Mouse (Mus musculus): ENCODE results near the gene Chrm3. TPM values are rescaled to one million over a fixed set of nuclear protein-coding genes. Genes with fewer than 3 reads are reported as not detected.

Chrm3 gene
- polyA plus RNA-seq, 1 experiment = 1.8 TPM

DNA sequence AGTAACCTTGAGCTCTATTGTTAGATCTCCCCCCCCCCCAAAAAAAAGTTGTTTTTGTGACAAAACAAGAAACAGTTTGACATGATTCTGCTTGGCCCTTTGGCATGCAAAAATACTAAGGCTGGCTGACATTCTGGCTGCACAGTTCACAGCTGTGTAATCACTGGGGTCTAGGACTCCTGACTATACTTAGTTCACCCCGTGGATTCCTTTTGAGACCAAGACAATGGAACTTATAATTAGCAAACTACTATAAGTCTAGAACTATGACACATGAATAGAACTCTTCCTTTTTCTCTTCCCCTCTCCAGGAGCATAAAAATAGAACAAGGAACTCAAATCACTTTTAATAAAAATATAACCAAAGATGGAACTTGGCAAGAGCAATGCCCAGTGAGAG is 251.1 kb downstream of the Chrm3 start:
- 20% methylated on average over 1 of the region's 1 CpGs for WGBS
- Histone ChIP-seq H3K4me1 (ENCODE audit: control insufficient read depth, insufficient read depth, low read length) (no peaks in the 10 kb centered on the region; the same call in 1 of the 2 replicates), H3K4me3 (replicated peaks; ENCODE audit: extremely low read depth, low read depth, low read length) (no peak overlapping the region)
- TF ChIP-seq POLR2A (IDR thresholded peaks at IDR 0.05; ENCODE audit: borderline replicate concordance, extremely low read depth, low read depth, low read length) (no peak), CTCF (IDR thresholded peaks at IDR 0.05; ENCODE audit: insufficient read depth, low read length) (no peak)
- DNase-seq = no peak

DNA sequence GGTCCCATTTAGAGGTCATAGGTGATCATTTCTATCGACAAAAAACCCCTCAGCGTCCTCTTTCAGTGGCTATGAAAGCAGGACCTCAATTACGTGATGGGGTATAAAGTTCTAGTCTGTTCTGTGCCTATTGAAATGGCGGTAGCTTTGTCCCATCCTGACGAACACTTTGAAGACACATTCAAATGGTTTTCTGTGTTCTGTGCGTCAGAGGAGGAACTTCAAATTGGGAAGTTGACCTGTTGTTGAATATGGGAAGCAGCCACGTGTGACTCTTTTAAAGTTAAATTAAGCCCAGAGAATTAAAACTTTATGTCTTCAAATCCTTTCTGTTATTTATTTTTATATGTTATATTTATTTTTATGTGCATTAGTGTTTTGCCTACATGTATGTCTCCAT is 253.3 kb downstream of the Chrm3 start:
- Histone ChIP-seq H3K4me1 (ENCODE audit: control insufficient read depth, insufficient read depth, low read length) (no peaks in the 10 kb centered on the region; the same call in 1 of the 2 replicates), H3K4me3 (replicated peaks; ENCODE audit: extremely low read depth, low read depth, low read length) (no peak overlapping the region)
- WGBS = 74% methylated on average over 7 of the region's 7 CpGs
- no peak for DNase-seq
- TF ChIP-seq CTCF (IDR thresholded peaks at IDR 0.05; ENCODE audit: insufficient read depth, low read length) (no peak), POLR2A (IDR thresholded peaks at IDR 0.05; ENCODE audit: borderline replicate concordance, extremely low read depth, low read depth, low read length) (no peak)

DNA sequence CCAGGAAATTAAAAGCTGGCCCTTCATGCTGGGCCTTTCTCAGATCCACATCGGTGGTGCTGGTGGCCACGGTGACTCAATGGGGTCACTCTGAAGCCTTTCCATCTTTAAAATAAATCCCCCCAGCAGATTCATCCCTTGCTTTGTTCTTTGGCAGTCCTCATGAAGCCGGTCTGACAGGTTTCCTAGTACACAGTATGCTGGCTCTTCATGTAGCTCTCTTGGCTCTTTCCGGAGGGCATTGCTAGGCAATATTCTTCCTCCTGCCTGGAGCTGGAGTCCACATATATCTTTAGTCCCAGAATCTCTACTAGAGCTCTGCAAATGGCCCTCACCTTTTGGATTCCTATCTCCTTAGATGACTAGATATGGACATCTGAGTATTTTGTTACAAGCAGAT is 269.9 kb downstream of the Chrm3 start:
- no peaks in the 10 kb centered on the region for H3K4me1 ChIP-seq (ENCODE audit: control insufficient read depth, insufficient read depth, low read length)
- DNase-seq = no peak
- no peak overlapping the region for H3K4me3 ChIP-seq (replicated peaks; ENCODE audit: extremely low read depth, low read depth, low read length)
- 60% methylated on average over 4 of the region's 4 CpGs for WGBS
- TF ChIP-seq POLR2A (IDR thresholded peaks at IDR 0.05; ENCODE audit: borderline replicate concordance, extremely low read depth, low read depth, low read length) (no peak), CTCF (IDR thresholded peaks at IDR 0.05; ENCODE audit: insufficient read depth, low read length) (no peak)

DNA sequence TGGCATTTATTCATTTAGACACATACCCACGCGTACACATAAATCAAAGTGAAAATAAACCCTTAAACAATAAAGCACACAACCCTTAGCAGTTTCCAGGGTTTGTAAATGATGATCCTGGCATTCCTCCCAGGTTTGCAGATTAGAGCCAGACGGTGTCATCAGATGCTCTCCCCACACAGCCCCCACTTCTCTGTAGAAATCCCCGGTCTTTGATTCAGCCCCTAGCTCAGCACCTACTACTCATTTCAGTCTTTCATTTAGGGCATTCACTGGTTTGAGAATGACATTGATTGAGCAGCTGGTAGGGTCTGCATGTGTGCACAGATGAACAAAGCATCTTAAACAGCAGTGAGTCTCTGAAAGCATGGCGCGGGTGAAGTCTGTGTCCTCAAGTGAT is 274.3 kb downstream of the Chrm3 start:
- H3K4me1 ChIP-seq (ENCODE audit: control insufficient read depth, insufficient read depth, low read length) = no peaks in the 10 kb centered on the region
- no peak for DNase-seq
- TF ChIP-seq POLR2A (IDR thresholded peaks at IDR 0.05; ENCODE audit: borderline replicate concordance, extremely low read depth, low read depth, low read length) (no peak), CTCF (IDR thresholded peaks at IDR 0.05; ENCODE audit: insufficient read depth, low read length) (no peak)
- WGBS = 72% methylated on average over 6 of the region's 6 CpGs
- H3K4me3 ChIP-seq (replicated peaks; ENCODE audit: extremely low read depth, low read depth, low read length) = no peak overlapping the region

DNA sequence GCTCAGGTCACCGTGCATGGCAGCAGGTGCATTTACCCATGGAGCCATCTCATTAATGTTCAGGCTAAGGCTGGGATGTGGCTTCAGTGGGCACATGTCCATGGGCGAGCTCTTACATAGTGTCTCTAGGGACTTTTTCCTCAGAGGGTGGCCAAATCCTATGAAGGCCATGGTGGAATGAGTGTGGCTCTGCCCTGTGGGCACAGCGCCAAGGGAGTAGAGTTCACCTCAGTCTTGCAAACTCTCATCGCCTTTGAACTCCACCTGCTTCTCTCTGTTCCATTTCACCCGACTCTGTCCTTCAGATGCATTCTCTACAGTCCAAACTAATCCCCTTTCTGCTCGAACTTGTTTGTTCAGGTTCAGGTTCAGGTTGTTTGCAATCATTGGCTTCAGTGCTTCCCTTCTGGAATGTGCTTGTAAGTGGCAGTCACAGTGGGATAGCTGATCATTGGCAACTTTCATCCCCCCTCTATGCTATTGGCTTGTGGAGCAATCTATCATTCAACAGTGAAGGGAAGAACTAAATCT is 278.7 kb downstream of the Chrm3 start:
- 78% methylated on average over 6 of the region's 6 CpGs for whole genome bisulfite sequencing
- H3K4me1 ChIP-seq (ENCODE audit: control insufficient read depth, insufficient read depth, low read length) = no peaks in the 10 kb centered on the region
- no peak overlapping the region for H3K4me3 ChIP-seq (replicated peaks; ENCODE audit: extremely low read depth, low read depth, low read length)
- no peak for DNase-seq
- no peak for TF ChIP-seq POLR2A (IDR thresholded peaks at IDR 0.05; ENCODE audit: borderline replicate concordance, extremely low read depth, low read depth, low read length)
- no peak for TF ChIP-seq CTCF (IDR thresholded peaks at IDR 0.05; ENCODE audit: insufficient read depth, low read length)

DNA sequence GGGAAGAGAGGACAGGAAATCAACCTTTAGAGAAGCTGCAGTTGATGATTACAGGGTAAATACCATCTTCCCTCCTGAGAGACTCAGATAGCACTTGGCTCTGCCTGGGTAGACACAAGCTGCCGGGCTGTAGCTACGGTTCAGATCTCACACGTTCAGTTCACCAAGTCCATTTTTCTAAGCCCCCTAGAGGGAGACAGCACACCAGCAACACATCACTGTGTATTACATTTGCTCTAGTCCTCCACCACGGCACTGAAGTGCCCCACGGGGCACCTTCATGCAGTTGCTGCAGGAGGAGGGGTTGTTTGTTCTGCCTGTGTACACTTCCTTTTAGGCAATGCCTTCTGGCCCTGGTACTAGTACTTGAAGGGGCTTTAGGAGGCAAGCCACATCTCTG is 289.5 kb downstream of the Chrm3 start:
- WGBS = 7% methylated on average over 5 of the region's 5 CpGs
- TF ChIP-seq POLR2A (IDR thresholded peaks at IDR 0.05; ENCODE audit: borderline replicate concordance, extremely low read depth, low read depth, low read length) = no peak
- peak; percentile 45; the same call in 1 of the 2 replicates for TF ChIP-seq CTCF (IDR thresholded peaks at IDR 0.05; ENCODE audit: insufficient read depth, low read length)
- peak; percentile 37 for DNase-seq
- no peak overlapping the region for H3K4me3 ChIP-seq (replicated peaks; ENCODE audit: extremely low read depth, low read depth, low read length)
- H3K4me1 ChIP-seq (ENCODE audit: control insufficient read depth, insufficient read depth, low read length) = peaks cover 9% of the 10 kb centered on the region

DNA sequence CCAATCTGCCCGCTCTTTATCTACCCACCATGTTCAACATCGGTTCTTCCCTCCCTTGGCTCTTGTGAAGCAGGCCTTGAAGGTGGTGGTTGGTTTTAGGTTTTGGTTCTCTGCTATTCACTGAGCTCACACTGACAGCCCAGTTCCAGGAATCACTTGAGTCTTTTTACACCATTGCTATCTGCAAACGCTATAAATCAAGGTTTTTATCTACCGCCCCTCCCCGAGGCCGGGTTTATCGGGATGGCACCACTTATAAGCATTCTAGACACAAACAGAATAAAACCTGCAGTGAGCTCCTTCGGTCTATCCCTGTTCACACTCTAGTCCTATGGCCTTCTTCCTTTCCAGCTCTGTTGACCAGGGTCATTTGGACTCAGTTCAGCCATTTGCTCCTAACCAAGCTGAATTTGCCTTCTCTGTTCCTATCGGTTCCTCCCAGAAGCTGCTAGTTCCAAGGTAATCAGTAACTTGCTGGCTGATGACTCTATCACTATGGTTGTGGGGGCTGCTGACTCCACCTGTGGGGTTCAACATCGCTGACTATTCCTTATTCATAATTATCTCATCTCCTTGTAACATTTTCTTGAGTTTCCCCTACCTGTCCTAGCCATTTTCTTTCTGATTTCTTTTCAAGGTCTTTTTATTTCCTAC is 291.6 kb downstream of the Chrm3 start:
- H3K4me1 ChIP-seq (ENCODE audit: control insufficient read depth, insufficient read depth, low read length) = peaks cover 9% of the 10 kb centered on the region
- 92% methylated on average over 10 of the region's 10 CpGs for WGBS
- no peak for DNase-seq
- TF ChIP-seq CTCF (IDR thresholded peaks at IDR 0.05; ENCODE audit: insufficient read depth, low read length) (no peak), POLR2A (IDR thresholded peaks at IDR 0.05; ENCODE audit: borderline replicate concordance, extremely low read depth, low read depth, low read length) (no peak)
- H3K4me3 ChIP-seq (replicated peaks; ENCODE audit: extremely low read depth, low read depth, low read length) = no peak overlapping the region

DNA sequence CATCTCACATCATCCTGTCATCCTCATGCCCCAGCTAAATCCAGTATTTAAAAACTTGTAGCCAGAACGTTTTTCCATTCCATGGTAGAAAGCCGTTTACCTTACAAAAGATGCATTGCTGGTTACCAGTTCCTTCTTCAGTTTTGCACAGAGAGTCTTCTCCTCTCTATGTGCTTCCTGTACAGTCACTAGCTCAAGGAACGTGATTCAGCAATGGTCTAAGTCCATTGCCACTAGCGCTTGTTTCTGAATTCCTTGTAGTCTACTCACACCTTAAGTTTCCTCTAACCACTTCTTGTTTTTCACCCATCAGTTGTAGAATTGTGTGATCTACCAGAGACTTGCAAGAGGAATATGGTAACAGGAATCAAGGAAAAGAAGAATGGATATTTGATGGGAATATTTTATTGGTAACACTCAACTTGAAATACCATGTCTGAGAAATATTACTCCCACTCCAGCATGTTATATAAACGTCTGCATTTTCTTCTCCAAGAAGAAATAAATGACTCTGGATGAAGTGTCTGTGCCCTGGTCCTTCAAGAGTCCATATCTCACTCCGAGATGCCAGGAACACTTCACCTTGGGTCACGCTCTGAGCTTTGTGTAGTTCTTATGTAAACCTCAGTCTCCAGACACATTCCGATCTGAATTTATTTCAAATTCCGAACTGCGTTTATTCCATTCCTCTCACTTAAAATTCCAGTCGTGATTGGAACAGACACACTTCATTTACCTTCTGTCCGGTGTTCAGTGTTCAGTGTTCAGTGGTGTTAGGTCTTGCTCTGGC is 293.6 kb downstream of the Chrm3 start:
- DNase-seq = no peak
- peaks cover 11% of the 10 kb centered on the region for H3K4me1 ChIP-seq (ENCODE audit: control insufficient read depth, insufficient read depth, low read length)
- WGBS = 57% methylated on average over 12 of the region's 12 CpGs
- TF ChIP-seq POLR2A (IDR thresholded peaks at IDR 0.05; ENCODE audit: borderline replicate concordance, extremely low read depth, low read depth, low read length) (no peak), CTCF (IDR thresholded peaks at IDR 0.05; ENCODE audit: insufficient read depth, low read length) (no peak)
- no peak overlapping the region for H3K4me3 ChIP-seq (replicated peaks; ENCODE audit: extremely low read depth, low read depth, low read length)

DNA sequence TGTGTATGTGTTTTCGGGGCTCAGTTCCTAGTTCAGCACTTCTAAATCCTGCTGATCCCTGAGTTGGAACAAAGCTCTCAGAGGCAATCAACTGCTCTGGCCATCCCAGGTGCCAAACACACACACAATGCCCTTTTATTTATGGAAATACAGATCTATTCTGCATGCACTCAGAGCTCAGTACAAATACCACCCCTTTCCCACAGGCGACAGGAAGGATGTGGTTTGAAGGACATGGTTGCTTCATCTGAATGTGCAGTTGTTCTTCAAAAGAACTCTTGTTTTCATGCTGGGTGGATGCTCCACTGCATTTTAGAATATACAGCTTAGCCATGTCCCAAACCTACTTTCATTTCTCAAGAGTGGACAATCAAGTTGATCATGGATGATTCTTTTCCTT is 294.9 kb downstream of the Chrm3 start:
- DNase-seq = no peak
- TF ChIP-seq CTCF (IDR thresholded peaks at IDR 0.05; ENCODE audit: insufficient read depth, low read length) = no peak
- no peak for TF ChIP-seq POLR2A (IDR thresholded peaks at IDR 0.05; ENCODE audit: borderline replicate concordance, extremely low read depth, low read depth, low read length)
- Histone ChIP-seq H3K4me1 (ENCODE audit: control insufficient read depth, insufficient read depth, low read length) (peaks cover 8% of the 10 kb centered on the region), H3K4me3 (replicated peaks; ENCODE audit: extremely low read depth, low read depth, low read length) (no peak overlapping the region)
- WGBS = 53% methylated on average over 2 of the region's 2 CpGs

Measured in lung, adult 2 months (tissue).